Comparison of ENCODE assay signal across 9 mouse cellular contexts in genomic region chr10:39066962-39067361, GRCm38 (mm10).
DNase-seq lines count a peak whose midpoint lies in the region; ATAC-seq and TF ChIP-seq lines count a peak whose summit lies in the region.
"Had no signal": no experiment of that assay in that cellular context is flagged by ENCODE, and none has a peak within 500 bp of the region (broad histone marks: within the 10 kb centered on the region; RNA-seq: fewer than 3 reads in every experiment).

No protein-coding gene starts in this region.

- no peak overlapping the region for H3K27ac ChIP-seq in embryonic facial prominence, embryonic 11.5 days (replicated peaks; ENCODE audit: low read depth, low read length)
- H3K27ac ChIP-seq in heart, embryonic 15.5 days, result no peak overlapping the region
- no peak overlapping the region for H3K27ac ChIP-seq in lung, postnatal 0 days (ENCODE audit: low read length)
- H3K27ac ChIP-seq: limb, embryonic 12.5 days had no signal

- H3K4me3 ChIP-seq in embryonic facial prominence, embryonic 11.5 days (ENCODE audit: low read depth, low read length), result no peak overlapping the region
- H3K4me3 ChIP-seq in heart, embryonic 15.5 days, result no peak overlapping the region
- no peak overlapping the region for H3K4me3 ChIP-seq in lung, postnatal 0 days (ENCODE audit: low read depth, low read length)
- H3K4me3 ChIP-seq: limb, embryonic 12.5 days had no signal

- no peaks in the 10 kb centered on the region for H3K27me3 ChIP-seq in embryonic facial prominence, embryonic 11.5 days (ENCODE audit: control insufficient read depth, insufficient read depth, low read length)
- H3K27me3 ChIP-seq in heart, embryonic 15.5 days, result no peaks in the 10 kb centered on the region
- no peaks in the 10 kb centered on the region for H3K27me3 ChIP-seq in lung, postnatal 0 days (replicated peaks; ENCODE audit: insufficient read depth, low read length)
- H3K27me3 ChIP-seq: limb, embryonic 12.5 days had no signal

- peak; percentile 73 for DNase-seq in adrenal gland, adult 2 months
- peak; percentile 82 for DNase-seq in embryonic facial prominence, embryonic 11.5 days (ENCODE audit: low spot score)
- DNase-seq in kidney, postnatal 36 days, result peak; percentile 69 to 87
- peak; percentile 88 for DNase-seq in lung, postnatal 0 days (ENCODE audit: low spot score)
- DNase-seq in right cerebral cortex, adult 2 months (ENCODE audit: low spot score in 2 of 2), result peak; percentile 62 to 68
- peak; percentile 65 for DNase-seq in urinary bladder, postnatal 25 days (ENCODE audit: low spot score)

- no peaks in the 10 kb centered on the region for H3K4me1 ChIP-seq in embryonic facial prominence, embryonic 11.5 days (ENCODE audit: control insufficient read depth, insufficient read depth, low read length)
- H3K4me1 ChIP-seq in heart, embryonic 15.5 days (replicated peaks), result no peaks in the 10 kb centered on the region
- no peaks in the 10 kb centered on the region for H3K4me1 ChIP-seq in lung, postnatal 0 days (ENCODE audit: insufficient read depth, low read depth, low read length)

- no peaks in the 10 kb centered on the region for H3K9me3 ChIP-seq in embryonic facial prominence, embryonic 11.5 days (replicated peaks; ENCODE audit: control insufficient read depth, low read length)
- no peaks in the 10 kb centered on the region for H3K9me3 ChIP-seq in heart, embryonic 15.5 days (replicated peaks)
- H3K9me3 ChIP-seq in lung, postnatal 0 days (ENCODE audit: low read length), result no peaks in the 10 kb centered on the region
- H3K9me3 ChIP-seq: limb, embryonic 12.5 days had no signal

- TF ChIP-seq CTCF in lung, postnatal 0 days (IDR thresholded peaks at IDR 0.05), result peak; percentile 85

- peak; percentile 75 for ATAC-seq in CD4-positive, CD25-positive, alpha-beta regulatory T cell, adult 4 months
- ATAC-seq in embryonic facial prominence, embryonic 11.5 days (replicated peaks; ENCODE audit: insufficient number of reproducible peaks, low FRiP score, low TSS enrichment, low read depth), result peak; percentile 62; the same call in 1 of the 2 replicates
- 0 out of 2 replicates have a peak, but pooled peaks have one; percentile 22 for ATAC-seq in heart, embryonic 15.5 days (replicated peaks; ENCODE audit: insufficient number of reproducible peaks, insufficient read depth, low FRiP score, low read depth)
- ATAC-seq in lung, postnatal 0 days, result peak; percentile 70

- no peak overlapping the region for H3K4me2 ChIP-seq in embryonic facial prominence, embryonic 11.5 days (ENCODE audit: low read depth, low read length)
- no peak overlapping the region for H3K4me2 ChIP-seq in heart, embryonic 15.5 days
- no peak overlapping the region for H3K4me2 ChIP-seq in lung, postnatal 0 days (replicated peaks; ENCODE audit: low read depth, low read length)
- H3K4me2 ChIP-seq: limb, embryonic 12.5 days had no signal

- H3K9ac ChIP-seq in embryonic facial prominence, embryonic 11.5 days (replicated peaks; ENCODE audit: low read length), result no peak overlapping the region
- no peak overlapping the region for H3K9ac ChIP-seq in heart, embryonic 15.5 days
- no peak overlapping the region for H3K9ac ChIP-seq in lung, postnatal 0 days (replicated peaks; ENCODE audit: low read depth)
- H3K9ac ChIP-seq: limb, embryonic 12.5 days had no signal

- TF ChIP-seq EP300 in lung, postnatal 0 days (IDR thresholded peaks at IDR 0.05), result no peak

- H3K36me3 ChIP-seq in embryonic facial prominence, embryonic 11.5 days (replicated peaks; ENCODE audit: control insufficient read depth, insufficient read depth, low read depth, low read length), result no peaks in the 10 kb centered on the region; the same call in 1 of the 2 replicates
- H3K36me3 ChIP-seq in heart, embryonic 15.5 days, result peaks cover 61% of the 10 kb centered on the region
- no peaks in the 10 kb centered on the region for H3K36me3 ChIP-seq in lung, postnatal 0 days (ENCODE audit: insufficient read depth, low read length)

Comparison
In these comparisons a context has a peak if more than half of its experiments do, and no peak if none do; other contexts are left out.
1. ATAC-seq: peak in every context shown above with its lines; median percentile 75 in CD4-positive, CD25-positive, alpha-beta regulatory T cell, adult 4 months; 70 in lung, postnatal 0 days; 62 in embryonic facial prominence, embryonic 11.5 days; 22 in heart, embryonic 15.5 days.